14 mouse cellular contexts compared by ENCODE assay signal in genomic region chr19:31767004-31767403, GRCm38 (mm10). TPM values are rescaled to one million over a fixed set of nuclear protein-coding genes. Genes with fewer than 3 reads are reported as not detected.
DNase-seq lines count a peak whose midpoint lies in the region; ATAC-seq and TF ChIP-seq lines count a peak whose summit lies in the region.
"Had no signal": no experiment of that assay in that cellular context is flagged by ENCODE, and none has a peak within 500 bp of the region (broad histone marks: within the 10 kb centered on the region; RNA-seq: fewer than 3 reads in every experiment).

No protein-coding gene starts in this region.

- TF ChIP-seq EP300 in CH12.LX (IDR thresholded peaks at IDR 0.05; ENCODE audit: low read length), result no peak

- H3K27me3 ChIP-seq in limb, embryonic 14.5 days (ENCODE audit: control insufficient read depth, insufficient read depth, low read length), result peaks cover 27% of the 10 kb centered on the region
- peaks cover 8% of the 10 kb centered on the region; the same call in 1 of the 2 replicates for H3K27me3 ChIP-seq in limb, embryonic 10.5 days (ENCODE audit: low read depth, poor library complexity, severe bottlenecking)
- H3K27me3 ChIP-seq in CH12.LX (replicated peaks), result no peaks in the 10 kb centered on the region

- dilution Hi-C loops in CH12.LX (cut with MboI; ENCODE audit: extremely low pct_ligation_motif_present, extremely low pct_unique_long_range_greater_than_20kb, low sequenced_read_pairs), result no loop called here

- no peaks in the 10 kb centered on the region for H3K36me3 ChIP-seq in limb, embryonic 14.5 days (ENCODE audit: control insufficient read depth, insufficient read depth, low read length)
- H3K36me3 ChIP-seq in limb, embryonic 10.5 days, result no peaks in the 10 kb centered on the region
- H3K36me3 ChIP-seq in CH12.LX (replicated peaks in 1 of 2; ENCODE audit: control insufficient read depth in 1 of 2, insufficient read depth in 1 of 2, low read length in 1 of 2), result no peaks in the 10 kb centered on the region
- H3K36me3 ChIP-seq: limb, embryonic 12.5 days; neural tube, embryonic 13.5 days had no signal

- peak; percentile 32 for TF ChIP-seq RAD21 in CH12.LX (IDR thresholded peaks at IDR 0.05; ENCODE audit: low read depth, low read length)

- H3K4me3 ChIP-seq in limb, embryonic 14.5 days (replicated peaks; ENCODE audit: low read length), result no peak overlapping the region
- no peak overlapping the region for H3K4me3 ChIP-seq in limb, embryonic 10.5 days
- no peak overlapping the region for H3K4me3 ChIP-seq in CH12.LX (replicated peaks in 1 of 3; ENCODE audit: low read depth in 2 of 3, low read length in 2 of 3, poor library complexity in 1 of 3)
- H3K4me3 ChIP-seq: limb, embryonic 12.5 days; neural tube, embryonic 13.5 days had no signal

- peak in 1 of 2 experiments; percentile 48; a peak in 2 of 4 replicates for TF ChIP-seq CTCF in CH12.LX (conservative IDR thresholded peaks at IDR 0.05 in 1 of 2, IDR thresholded peaks at IDR 0.05 in 1 of 2; ENCODE audit: low read depth in 2 of 2, low read length in 2 of 2)

- TF ChIP-seq POLR2A in limb, embryonic 14.5 days (IDR thresholded peaks at IDR 0.05; ENCODE audit: borderline replicate concordance, extremely low read depth, insufficient read depth, insufficient read length), result no peak
- TF ChIP-seq POLR2A in CH12.LX (IDR thresholded peaks at IDR 0.05; ENCODE audit: low read depth, low read length), result no peak

- no peaks in the 10 kb centered on the region for H3K9me3 ChIP-seq in limb, embryonic 14.5 days (ENCODE audit: control insufficient read depth, low read length)
- H3K9me3 ChIP-seq in limb, embryonic 10.5 days (replicated peaks), result no peaks in the 10 kb centered on the region
- no peaks in the 10 kb centered on the region for H3K9me3 ChIP-seq in CH12.LX (replicated peaks; ENCODE audit: low read length)
- H3K9me3 ChIP-seq: limb, embryonic 12.5 days; neural tube, embryonic 13.5 days had no signal

- no peak for ATAC-seq in limb, embryonic 14.5 days (ENCODE audit: low FRiP score, low read depth)

- in situ Hi-C loops in CH12.LX (cut with MboI; ENCODE audit: low pct_ligation_motif_present, low pct_unique_long_range_greater_than_20kb, low sequenced_read_pairs), result no loop called here

- no peak overlapping the region for H3K9ac ChIP-seq in limb, embryonic 14.5 days (ENCODE audit: low read depth, low read length, severe bottlenecking)
- H3K9ac ChIP-seq in CH12.LX (ENCODE audit: insufficient read depth, low read depth), result no peak overlapping the region
- H3K9ac ChIP-seq: limb, embryonic 12.5 days; neural tube, embryonic 13.5 days had no signal

- H3K4me2 ChIP-seq in limb, embryonic 14.5 days (replicated peaks; ENCODE audit: low read depth, low read length, severe bottlenecking), result no peak overlapping the region
- no peak overlapping the region for H3K4me2 ChIP-seq in CH12.LX (ENCODE audit: insufficient read depth, low read depth, poor library complexity, severe bottlenecking)
- H3K4me2 ChIP-seq: limb, embryonic 12.5 days; neural tube, embryonic 13.5 days had no signal

- no peaks in the 10 kb centered on the region for H3K79me2 ChIP-seq in CH12.LX (replicated peaks; ENCODE audit: control insufficient read depth, extremely low read depth, insufficient read depth, poor library complexity, severe bottlenecking)

- H3K4me1 ChIP-seq in limb, embryonic 14.5 days (ENCODE audit: control insufficient read depth, insufficient read depth, low read length), result peaks cover 10% of the 10 kb centered on the region; the same call in 1 of the 2 replicates
- H3K4me1 ChIP-seq in limb, embryonic 10.5 days, result peaks cover 35% of the 10 kb centered on the region
- no peaks in the 10 kb centered on the region for H3K4me1 ChIP-seq in CH12.LX (ENCODE audit: control insufficient read depth in 1 of 2, insufficient read depth in 2 of 2)

- H3K27ac ChIP-seq in limb, embryonic 14.5 days (replicated peaks; ENCODE audit: low read depth, low read length), result no peak overlapping the region
- H3K27ac ChIP-seq in limb, embryonic 10.5 days, result no peak overlapping the region
- no peak overlapping the region for H3K27ac ChIP-seq in CH12.LX (ENCODE audit: insufficient read depth, low read depth)
- H3K27ac ChIP-seq: limb, embryonic 12.5 days; neural tube, embryonic 13.5 days had no signal

- DNase-seq in heart, adult 11 months, result peak; percentile 49
- no peak for DNase-seq in heart, adult 8-10 months (ENCODE audit: low spot score)
- peak; percentile 54 for DNase-seq in limb, embryonic 14.5 days (ENCODE audit: low spot score)
- no peak for DNase-seq in limb, embryonic 10.5 days (ENCODE audit: low spot score)
- DNase-seq in CH12.LX (ENCODE audit: extremely low read depth), result peak; percentile 7
- peak; percentile 35 for DNase-seq in embryo, embryonic 10 days (ENCODE audit: low spot score)
- no peak for DNase-seq in c-Kit-positive CD71-positive TER-119-positive erythroid progenitor cells, embryonic 14.5 days (ENCODE audit: low spot score)
- no peak for DNase-seq in right cerebral cortex, postnatal 10 days (ENCODE audit: low spot score in 2 of 2)
- DNase-seq: adrenal gland, adult 2 months; cerebellum, adult 8-10 months; gastrocnemius, postnatal 14 days; right cerebral cortex, postnatal 4 days had no signal

- WGBS in limb, embryonic 14.5 days, result 6% methylated on average over 3 of the region's 3 CpGs
- 8% methylated on average over 3 of the region's 3 CpGs for WGBS in limb, embryonic 10.5 days

TF ChIP-seq in CH12.LX, 34 proteins besides CTCF, POLR2A, EP300 and RAD21:
- no peak for TF ChIP-seq MXI1 (IDR thresholded peaks at IDR 0.05; ENCODE audit: low read depth, low read length)
- no peak for TF ChIP-seq E2F4 (IDR thresholded peaks at IDR 0.05; ENCODE audit: insufficient replicate concordance, low read depth, low read length)
- no peak for TF ChIP-seq MAX (IDR thresholded peaks at IDR 0.05; ENCODE audit: low read length)
- TF ChIP-seq SIN3A (IDR thresholded peaks at IDR 0.05; ENCODE audit: low read length), result no peak
- TF ChIP-seq USF1 (IDR thresholded peaks at IDR 0.05; ENCODE audit: low read depth, low read length), result no peak
- TF ChIP-seq USF2 (conservative IDR thresholded peaks at IDR 0.05; ENCODE audit: low read depth, low read length), result no peak

RNA-seq across cellular contexts. Expression of gene Prkg1, which starts 2.2 kb away (rescaled TPM):
- total RNA-seq in heart, adult 8-10 months (2022), result 10 to 100 TPM; 10.6 to 16.1 (median 12.2) TPM
- 7.1 and 7.4 TPM in 2 replicates for polyA plus RNA-seq in limb, embryonic 14.5 days (2012; rRNA removed)
- 7.6 and 9.6 TPM in 2 replicates for polyA plus RNA-seq in limb, embryonic 14.5 days (2014; fragmentation: Nextera tagmentation; extraction: Ambion mirVana)
- polyA plus RNA-seq in limb, embryonic 10.5 days (2016; fragmentation: Nextera tagmentation; extraction: Ambion mirVana), result 1.4 and 3.4 TPM in 2 replicates
- total RNA-seq in CH12.LX (2012; rRNA removed) (not detected in 2 replicates), CH12.LX (2014; rRNA removed) (not detected in 2 replicates)
- not detected in 2 replicates for polyA plus RNA-seq in CH12.LX (2012; ENCODE audit: insufficient read length, low read depth)

Comparison
In these comparisons a context has a peak if more than half of its experiments do, and no peak if none do; other contexts are left out.
1. DNase-seq: peak in heart, adult 11 months (single experiment), limb, embryonic 14.5 days (single experiment), CH12.LX (single experiment) and embryo, embryonic 10 days (single experiment); none in heart, adult 8-10 months (single experiment), limb, embryonic 10.5 days (single experiment), c-Kit-positive CD71-positive TER-119-positive erythroid progenitor cells, embryonic 14.5 days (single experiment) and right cerebral cortex, postnatal 10 days (0 of 2).